Mouse (Mus musculus) liver, adult 2 months (tissue): ENCODE measurements around the gene Sh3tc1.

Experiments used
- CTCF ChIP-seq: fragments of 200-500 bp; IDR thresholded peaks from 2 replicates; pipeline ENCODE4 v1.5.1; 2011; ENCODE audit warnings: low read depth, low read length, control low read depth
- POLR2A ChIP-seq: fragments of 200-500 bp; IDR thresholded peaks from 2 replicates; pipeline ENCODE4 v1.6.1; 2011; ENCODE audit warnings: low read length, control low read depth; ENCODE audit not compliant: insufficient read depth; ENCODE audit errors: extremely low read depth

DNA sequence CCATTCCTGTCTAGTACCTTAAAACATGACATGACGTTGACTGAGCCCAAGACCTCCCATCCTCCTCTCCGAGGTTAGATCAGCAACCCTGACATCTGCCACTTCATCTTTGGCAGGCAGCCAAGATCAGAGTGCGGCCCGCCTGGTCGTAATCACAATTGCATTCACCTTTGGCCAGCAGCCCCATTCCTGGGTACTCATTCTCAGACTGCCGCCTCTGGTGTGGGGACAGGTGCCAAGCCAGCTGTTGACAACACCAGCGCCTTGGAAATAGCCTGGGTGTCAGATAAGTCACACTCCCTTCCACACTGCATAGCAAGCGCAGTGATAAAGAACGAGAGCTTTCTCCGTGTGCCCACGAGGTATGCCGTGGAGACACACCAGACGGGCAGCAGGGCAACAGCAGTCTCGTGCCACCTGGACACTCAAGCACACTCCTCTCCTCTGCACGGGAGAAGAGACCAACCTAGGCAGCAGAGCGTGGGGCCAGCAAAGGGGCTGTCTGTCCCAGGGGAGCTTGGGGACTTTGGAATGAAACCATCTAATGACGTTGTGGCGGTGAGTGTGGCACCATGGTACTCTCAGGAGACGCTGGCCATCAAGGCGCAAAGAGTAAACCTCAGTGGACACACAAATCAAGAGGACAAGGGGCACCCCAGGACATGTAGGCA, 2.4 kb downstream of the Sh3tc1 start:
- no peak for TF ChIP-seq POLR2A
- no peak for TF ChIP-seq CTCF
